Mouse (Mus musculus) right cerebral cortex, postnatal 14 days (tissue): ENCODE measurements around the gene Ap2b1.
A peak's percentile ranks its signal among the peaks of the same experiment; 100 is the strongest.
"Not testable (repeated sequence)": the region's sequence is repeated elsewhere in the genome, so short reads cannot be mapped to it uniquely, and the experiment has no call there.

Source experiments
- DNase-seq: peaks from one replicate; pipeline ENCODE4 v3.0.0; 2022

Ap2b1 gene

GRCm38 (mm10) chr11:83302124-83302523 lies 3.3 kb downstream of the Ap2b1 start:
- DNase-seq = no peak

GRCm38 (mm10) chr11:83302526-83303251 lies 3.9 kb downstream of the Ap2b1 start, which contains the start of gene Pex12:
Pex12 (minus strand) TSS chr11:83302586.
- DNase-seq = peak; percentile 96

- DNase-seq = no peak
These were observed 4.9 kb downstream of the Ap2b1 start for GRCm38 (mm10) chr11:83303751-83304150.

GRCm38 (mm10) chr11:83304485-83304884 lies 5.7 kb downstream of the Ap2b1 start:
- no peak for DNase-seq

GRCm38 (mm10) chr11:83306700-83307253 lies 8.0 kb downstream of the Ap2b1 start:
- no peak for DNase-seq

- no peak for DNase-seq
These were observed 13.6 kb downstream of the Ap2b1 start for GRCm38 (mm10) chr11:83312471-83312870.

DNA sequence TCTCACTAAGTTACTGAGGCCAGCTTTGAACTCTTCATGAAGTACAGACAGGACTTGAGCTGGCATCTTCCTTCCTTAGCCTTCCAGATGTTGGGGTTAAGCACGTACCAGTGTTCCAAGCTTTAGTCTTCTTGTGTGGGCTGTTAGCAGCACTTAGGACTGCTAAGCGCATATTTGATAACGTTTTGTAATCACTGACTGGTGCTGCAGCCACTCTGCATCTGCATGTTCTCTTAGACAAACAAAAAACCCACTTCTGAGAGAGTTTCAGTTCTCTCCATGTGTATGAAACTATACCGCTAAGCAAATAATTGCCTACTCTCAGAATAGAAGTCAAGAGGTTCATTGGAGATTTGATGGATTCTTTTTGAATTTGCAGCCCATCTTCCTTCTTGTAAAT lies 20.2 kb downstream of the Ap2b1 start:
- no peak for DNase-seq

- DNase-seq = not testable (repeated sequence)
These were observed 27.9 kb downstream of the Ap2b1 start for GRCm38 (mm10) chr11:83326692-83327091.

DNA sequence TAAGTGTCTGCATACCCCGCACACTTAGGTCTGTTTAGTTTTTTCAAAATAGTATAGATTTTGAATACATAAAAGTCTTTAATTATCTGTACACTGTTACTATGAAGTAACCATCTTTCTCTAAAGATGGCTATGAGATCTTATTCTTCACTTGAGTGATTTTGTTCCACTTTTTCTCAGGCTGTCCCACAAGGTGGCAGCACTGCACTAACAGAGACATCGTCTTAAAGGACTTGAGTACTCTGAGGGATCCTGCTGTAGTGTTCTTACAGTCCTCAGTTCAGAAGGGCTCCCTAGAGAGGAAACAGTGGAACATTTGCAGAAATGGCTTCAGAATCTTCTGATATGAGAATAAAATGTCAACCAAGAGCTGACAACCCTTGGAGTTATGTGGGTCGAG lies 28.6 kb downstream of the Ap2b1 start:
- DNase-seq = peak; percentile 71

GRCm38 (mm10) chr11:83335826-83336225 lies 37.0 kb downstream of the Ap2b1 start:
- DNase-seq = no peak

DNA sequence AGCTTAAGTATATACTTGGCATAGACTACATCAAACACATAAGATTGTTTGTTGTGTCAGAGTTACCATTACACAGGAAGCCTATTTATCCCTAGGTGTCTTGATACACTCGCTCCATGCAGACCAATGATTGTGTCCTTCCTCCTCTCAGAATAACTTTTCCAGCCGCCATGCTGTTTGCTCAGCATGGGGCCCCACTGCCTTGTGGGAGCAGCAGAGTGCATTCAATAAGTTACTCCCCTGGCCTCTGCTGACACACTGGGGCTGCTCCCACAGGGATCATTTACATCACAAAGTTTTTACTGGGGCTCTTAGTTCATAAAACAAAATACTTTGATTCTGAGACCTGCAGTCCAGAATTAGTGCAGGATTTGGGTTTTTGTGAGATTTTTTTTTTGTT lies 40.9 kb downstream of the Ap2b1 start:
- DNase-seq = no peak

- no peak for DNase-seq
These were observed 43.0 kb downstream of the Ap2b1 start for GRCm38 (mm10) chr11:83341716-83342245.

DNA sequence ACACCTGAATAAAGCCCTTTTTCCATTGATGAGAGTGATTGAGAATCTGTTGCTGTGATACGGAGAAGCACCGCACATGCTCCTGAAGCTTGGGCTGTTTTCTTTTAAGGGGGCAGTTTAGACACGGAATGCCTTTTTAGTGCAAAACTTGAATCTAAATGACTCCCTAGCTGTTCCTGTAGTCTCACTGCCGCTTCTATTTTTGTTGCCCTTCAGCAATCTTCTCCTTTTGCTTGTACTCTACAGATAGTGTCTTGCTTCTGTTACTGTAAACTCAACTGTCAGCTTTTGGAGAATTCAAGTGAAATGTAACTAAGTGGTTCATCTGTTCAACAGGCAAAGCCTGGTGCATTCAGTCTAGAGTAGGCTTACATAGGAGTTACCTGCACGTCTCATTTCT lies 56.6 kb downstream of the Ap2b1 start:
- no peak for DNase-seq

DNA sequence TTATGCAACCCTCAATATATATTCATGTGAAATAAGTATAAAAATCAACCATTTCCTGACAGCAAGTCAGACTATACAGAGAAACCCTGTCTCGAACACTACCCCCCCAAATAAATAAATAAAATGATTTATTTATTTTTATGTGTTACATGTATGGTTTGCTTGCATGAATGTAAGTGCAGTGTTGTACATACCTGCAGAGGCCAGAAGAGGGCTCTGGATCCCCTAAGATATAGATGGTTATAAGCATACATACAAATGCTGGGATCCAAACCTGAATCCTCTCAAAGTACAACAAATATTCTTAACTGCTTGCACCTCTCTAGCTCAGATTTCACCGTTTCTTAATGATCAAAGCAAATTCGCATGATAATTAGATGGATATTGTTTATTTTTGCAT lies 58.6 kb downstream of the Ap2b1 start:
- peak; percentile 27 for DNase-seq

- DNase-seq = no peak
These were observed 65.8 kb downstream of the Ap2b1 start for GRCm38 (mm10) chr11:83364656-83365055.

DNA sequence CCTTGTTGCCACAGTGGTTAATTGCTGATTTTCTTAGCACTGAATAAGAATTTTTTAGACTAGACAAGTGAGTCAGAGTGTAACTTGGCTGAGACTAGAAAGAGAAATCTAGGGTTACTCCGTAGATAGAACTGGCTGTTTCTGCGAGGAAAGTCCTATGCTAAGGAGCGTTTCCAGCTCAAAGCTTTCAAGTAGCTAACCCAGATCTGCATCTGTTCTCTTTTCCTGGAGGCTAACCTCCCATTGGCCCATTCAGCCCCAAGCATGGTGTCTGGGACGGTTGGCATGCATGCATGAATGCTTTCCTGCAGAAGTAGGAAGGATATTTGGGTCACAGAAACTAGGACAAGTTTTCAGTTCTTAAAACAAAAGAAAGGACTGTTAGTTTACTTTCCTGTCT lies 72.4 kb downstream of the Ap2b1 start:
- no peak for DNase-seq

DNA sequence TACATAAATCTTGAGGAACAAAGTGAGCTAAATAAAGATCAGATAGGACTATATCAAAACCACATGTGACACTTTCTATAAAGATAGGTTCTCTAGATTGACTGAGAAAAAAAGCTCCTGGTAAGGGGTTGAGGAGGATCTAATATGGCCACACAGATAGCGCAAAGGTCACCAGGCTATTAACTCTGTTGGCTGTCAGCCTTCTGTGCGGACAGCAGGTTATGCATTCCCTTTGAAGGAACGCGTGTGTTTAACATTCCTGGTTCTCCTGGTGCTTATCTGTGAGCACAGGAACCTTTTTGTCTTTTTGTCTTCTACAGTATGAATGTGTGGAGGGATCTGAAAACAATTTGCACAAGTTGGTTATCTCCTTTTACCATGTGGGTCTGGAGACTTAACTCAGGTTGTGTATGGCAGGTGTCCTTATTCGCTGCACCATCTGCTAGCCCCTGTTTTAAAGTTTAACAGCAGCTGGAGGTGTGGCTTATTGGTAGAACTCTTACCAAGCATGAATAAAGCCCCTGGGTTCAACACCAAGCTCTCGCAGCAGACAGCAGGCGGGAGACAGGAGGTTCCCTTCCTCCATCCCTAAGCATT lies 81.0 kb downstream of the Ap2b1 start:
- DNase-seq = no peak

DNA sequence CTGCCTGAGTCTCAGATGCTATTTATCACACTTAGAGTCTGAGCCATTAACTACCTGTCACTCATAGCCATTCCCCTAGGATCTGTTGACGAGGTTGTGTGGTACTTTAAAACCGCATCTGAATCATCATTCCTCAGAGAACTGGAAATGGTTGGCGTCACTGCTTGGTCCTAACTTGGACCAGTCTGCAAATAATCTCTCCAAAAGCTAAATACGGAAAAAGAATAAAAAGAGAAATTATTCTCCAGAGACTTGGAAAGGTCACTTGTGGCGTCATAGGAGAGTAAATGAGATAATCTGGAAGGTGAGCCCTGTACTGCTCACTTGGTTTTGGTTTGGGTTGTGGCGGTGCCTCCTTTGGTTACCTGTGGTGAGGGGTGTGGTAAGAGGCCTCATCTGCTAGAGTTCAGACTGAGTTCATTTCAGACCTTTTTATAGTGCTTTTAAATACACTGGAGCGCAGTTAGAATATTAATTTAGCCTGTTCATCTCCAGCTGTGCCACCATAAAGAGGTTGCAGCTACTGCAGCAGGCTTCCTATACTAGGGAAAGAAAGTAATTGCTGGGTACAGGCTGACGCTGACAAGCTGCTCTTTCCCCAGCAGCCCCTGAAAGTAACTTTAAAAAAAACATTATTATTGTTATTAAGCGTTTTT lies 84.2 kb downstream of the Ap2b1 start:
- no peak for DNase-seq

GRCm38 (mm10) chr11:83383532-83383887 lies 84.7 kb downstream of the Ap2b1 start:
- DNase-seq = no peak

- no peak for DNase-seq
These were observed 94.2 kb downstream of the Ap2b1 start for GRCm38 (mm10) chr11:83393062-83393461.

DNA sequence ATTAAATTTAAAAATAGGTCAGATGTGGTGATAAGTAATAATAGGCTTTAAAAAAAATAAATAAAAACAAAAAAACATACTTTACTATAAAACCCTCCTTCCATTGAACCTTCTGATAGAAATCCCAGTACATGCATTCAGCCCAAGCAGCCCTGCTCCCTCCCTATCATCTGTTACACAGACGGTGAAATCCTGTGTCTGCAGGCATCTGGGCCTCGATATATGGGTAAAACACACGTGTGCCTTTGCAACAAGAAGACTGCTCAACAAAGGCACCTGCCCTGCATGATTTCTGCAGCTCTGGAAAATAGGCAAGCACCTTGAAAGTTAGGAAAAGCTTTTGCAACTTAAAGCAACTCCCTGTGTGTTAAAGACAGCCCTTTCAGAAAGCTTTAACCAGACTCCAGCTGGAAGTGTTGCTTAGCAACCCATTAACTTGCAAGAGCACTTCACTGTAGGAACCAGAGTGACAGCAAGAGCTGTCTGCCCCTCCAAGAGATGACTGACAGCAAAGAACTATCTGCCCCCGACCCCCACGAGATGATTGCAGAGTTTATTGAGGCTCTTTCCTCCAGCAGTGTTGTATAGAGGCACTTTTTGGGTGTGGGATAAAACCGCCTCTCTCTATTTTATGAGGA lies 96.1 kb downstream of the Ap2b1 start:
- no peak for DNase-seq

DNA sequence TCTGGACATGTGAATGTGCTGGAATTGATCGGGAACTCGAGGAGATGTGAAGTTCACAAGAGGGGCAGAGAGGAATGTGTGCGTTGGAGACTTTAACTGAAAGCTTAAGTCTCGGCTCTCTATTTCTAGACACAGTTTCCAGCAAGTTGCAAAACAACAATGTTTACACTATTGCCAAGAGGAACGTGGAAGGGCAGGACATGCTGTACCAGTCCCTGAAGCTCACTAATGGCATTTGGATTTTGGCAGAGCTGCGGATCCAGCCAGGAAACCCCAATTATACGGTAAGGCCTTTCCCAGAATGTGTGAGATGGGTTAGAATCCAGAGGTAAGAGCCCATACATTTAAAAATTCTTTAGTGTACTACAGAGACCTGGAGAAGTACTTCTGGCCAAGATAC lies 98.8 kb downstream of the Ap2b1 start:
- no peak for DNase-seq

GRCm38 (mm10) chr11:83398724-83399123 lies 99.9 kb downstream of the Ap2b1 start:
- DNase-seq = no peak
